Mouse (Mus musculus) left cerebral cortex, adult 18-20 months (tissue): ENCODE results near the gene Gm49318. TPM values are rescaled to one million over a fixed set of nuclear protein-coding genes. Genes with fewer than 3 reads are reported as not detected.
A peak's percentile ranks its signal among the peaks of the same experiment; 100 is the strongest.
"Not testable (repeated sequence)": the region's sequence is repeated elsewhere in the genome, so short reads cannot be mapped to it uniquely, and the experiment has no call there.

Source experiments
- DNase-seq, 2 experiments: peaks; one replicate each; pipeline ENCODE4 v3.0.0; 2021 to 2022; ENCODE audit warnings: low spot score in 2 of 2, mixed read lengths in 1 of 2
- long read RNA-seq, 2 experiments: library from polyadenylated mRNA; stranded (forward); transcript quantifications; one replicate each; pipeline ENCODE4 v2.0.0; 2021
- total RNA-seq, 2 experiments: library from RNA; stranded (reverse); gene quantifications; 2 replicates each; pipeline ENCODE4 v1.2.3; 2021

Gene Gm49318
- total RNA-seq: 1 to 10 TPM; 1.4 to 3.8 TPM
- long read RNA-seq, experiment 1, partial matches to known transcripts: 0 of 3 reads
- long read RNA-seq, experiment 1, other reads (novel, unspliced or antisense): 3 of 3 reads
- long read RNA-seq, experiment 2, partial matches to known transcripts: 0 of 1 reads
- long read RNA-seq, experiment 2, other reads (novel, unspliced or antisense): 1 of 1 reads

DNA sequence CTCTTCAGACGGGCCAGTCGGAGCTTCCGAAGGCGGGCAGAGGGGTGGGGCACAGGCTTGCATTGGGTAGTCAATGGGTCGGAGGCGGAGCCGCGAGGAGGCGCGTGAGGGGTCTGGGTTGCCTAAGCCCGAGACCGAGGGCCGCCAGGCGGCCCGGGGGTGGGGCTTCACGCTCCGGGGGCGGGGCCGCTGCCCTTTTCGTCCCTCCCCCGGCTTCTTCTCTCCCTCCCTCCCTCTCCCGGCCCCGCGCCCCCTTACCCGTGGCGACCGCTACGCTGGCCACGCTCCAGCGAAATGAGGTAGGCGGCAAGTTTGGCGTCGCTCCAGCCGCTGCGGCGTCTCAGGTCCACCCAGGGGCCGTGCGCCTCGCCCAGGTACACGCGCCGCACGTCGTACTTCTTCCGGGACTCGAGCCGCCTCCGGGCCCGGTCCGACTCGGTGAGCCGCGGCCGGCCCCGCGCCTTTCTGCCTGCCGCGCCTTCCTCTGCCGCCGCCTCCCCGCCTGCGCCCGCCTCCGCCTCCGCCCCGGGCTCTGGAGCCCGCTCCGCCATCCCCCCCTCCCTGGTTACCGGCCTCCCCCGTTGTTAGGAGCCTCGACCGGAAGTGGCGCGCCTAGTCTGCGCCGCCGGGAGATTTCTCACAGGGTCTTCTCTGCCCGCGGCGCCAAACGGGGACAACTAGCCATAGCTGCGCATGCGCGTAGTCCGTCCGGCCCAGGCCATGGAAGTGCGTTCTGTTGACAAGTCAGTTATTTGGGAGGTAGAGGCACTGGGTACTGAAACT, at the start of gene Gm49318, which contains the start of gene Zfp653:
Gene Gm49318 (minus strand): TSS at position 469 of the 783 bp plus-strand sequence.
Gene Zfp653 (minus strand): TSS at position 586 of the 783 bp plus-strand sequence.
- peak; percentile 97 for DNase-seq

DNA sequence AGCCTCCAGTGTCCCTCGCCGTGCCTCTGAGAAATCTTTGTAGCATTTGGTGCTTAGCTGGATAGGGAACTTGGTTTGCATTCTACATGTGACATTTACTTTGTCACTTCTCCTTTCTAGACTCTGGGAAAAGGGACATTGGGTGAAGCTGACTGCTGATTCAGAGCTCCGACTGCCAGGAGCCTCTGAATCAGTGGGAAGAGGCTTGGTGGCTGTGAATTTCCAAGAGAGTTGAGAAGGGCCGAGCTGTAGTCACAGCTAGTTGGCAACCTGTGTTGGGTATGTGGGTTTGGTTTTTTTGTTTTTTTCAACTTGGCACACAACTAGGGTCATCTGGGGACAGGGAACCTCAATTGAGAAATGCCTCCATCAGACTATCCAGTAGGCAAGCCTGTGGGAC, 48.5 kb upstream of the Gm49318 start:
- peak; percentile 41 to 42 for DNase-seq

DNA sequence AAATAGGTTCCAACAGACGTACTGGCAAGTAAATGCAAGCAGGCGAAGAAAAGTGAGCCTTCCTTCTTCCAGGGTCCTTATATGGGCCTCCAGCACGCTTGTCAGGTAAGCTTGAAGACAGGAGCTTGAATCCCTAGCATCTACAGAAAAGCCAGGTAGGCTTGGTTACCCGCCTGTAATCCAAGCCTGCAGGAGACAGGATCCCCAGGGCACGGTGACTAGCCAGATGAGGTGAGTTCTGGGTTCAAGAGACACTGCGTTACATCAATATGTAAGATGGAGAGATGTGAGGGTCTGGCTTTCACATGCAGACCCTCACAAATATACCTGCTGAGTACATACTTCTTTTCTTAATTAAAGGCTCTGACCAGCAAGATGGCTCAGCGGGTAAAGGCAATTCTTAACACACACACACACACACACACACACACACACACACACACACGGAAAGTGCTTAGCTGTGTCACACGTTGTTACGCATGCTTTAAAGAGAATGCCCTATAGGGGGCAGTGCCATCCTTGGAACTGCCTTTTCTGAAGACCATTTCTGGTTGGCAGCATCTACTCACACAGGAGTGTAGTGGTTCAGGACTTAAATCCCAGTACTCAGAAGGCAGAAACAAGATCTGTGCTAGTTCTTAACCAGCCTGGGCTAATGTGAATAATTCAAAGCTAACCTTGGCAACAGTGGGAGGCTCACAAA, 46.8 kb upstream of the Gm49318 start:
- peak; percentile 31 to 36 for DNase-seq

DNA sequence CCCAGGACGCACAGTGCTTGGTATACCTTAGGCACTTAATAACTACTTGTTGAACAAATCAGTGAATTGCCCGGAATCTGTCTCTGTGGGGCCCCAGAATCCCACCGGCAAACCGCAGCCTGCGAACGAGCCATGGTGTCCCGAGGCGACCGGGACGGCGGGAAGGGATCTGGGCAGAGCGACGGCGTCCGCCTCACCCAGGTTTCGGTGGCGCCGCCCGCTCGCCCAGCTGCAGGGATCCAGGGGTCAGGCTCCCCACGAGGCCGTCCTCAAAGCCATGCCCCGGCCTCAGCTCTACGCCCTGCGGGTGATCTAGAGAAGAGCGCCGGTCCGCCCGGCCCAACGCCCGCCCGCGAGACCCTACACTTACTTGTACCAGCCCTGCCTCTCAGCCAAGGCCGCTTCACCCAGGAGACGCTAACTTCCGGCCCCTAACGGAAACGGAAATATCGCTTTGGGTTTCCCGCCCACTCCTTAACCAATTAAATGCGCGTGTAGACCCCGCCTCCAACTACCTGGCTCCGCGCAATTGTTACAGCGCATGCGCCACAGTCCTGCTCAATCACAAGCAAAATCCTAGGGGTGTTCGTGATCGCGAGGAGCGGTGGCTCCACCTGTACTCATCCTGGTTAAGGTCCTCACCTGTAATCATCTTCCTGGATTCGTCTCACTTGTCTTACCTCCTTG, 45.8 kb upstream of the Gm49318 start, which contains the start of gene Elof1:
Gene Elof1 (minus strand): TSS at position 433 of the 687 bp plus-strand sequence.
- DNase-seq: peak; percentile 92 to 95

DNA sequence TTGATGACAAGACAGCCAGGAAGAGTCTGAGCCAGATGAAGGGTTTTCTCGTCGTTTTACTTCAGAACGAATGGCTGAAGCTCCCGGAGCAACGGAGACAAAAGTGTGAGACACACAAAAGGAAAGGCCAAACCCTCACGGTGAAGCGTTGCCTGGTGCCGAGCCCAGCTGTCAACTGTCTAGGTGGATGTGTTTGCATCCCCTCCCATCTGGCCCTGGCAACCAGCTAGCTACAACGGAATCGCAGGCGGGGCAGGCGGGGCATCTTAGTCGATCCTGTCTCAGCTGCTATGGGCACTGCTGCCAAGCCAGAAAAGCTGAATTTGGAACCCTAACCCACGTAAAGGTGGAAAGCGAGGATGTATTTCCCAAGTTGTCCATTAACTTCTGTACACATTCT, 45.0 kb upstream of the Gm49318 start:
- peak in 1 of 2 experiments; percentile 18 for DNase-seq

DNA sequence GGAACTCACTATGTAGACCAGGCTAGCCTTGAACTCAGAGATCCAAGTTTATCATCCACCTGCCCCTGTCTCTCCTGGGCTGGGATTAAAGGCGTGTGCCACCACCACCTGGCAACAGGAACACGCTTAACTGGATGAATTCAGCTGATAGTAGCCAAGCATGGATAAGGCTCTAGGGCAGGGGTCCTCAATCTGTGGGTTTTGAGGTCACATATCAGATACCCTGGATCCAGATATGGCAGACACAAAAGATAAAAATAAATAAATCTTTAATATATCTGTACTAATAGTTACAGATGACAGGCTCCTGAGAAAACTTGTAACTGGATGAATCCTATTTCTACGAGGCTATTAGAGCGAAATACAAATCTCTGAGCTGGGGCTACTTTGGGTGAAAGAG, 44.6 kb upstream of the Gm49318 start:
- no peak for DNase-seq

DNA sequence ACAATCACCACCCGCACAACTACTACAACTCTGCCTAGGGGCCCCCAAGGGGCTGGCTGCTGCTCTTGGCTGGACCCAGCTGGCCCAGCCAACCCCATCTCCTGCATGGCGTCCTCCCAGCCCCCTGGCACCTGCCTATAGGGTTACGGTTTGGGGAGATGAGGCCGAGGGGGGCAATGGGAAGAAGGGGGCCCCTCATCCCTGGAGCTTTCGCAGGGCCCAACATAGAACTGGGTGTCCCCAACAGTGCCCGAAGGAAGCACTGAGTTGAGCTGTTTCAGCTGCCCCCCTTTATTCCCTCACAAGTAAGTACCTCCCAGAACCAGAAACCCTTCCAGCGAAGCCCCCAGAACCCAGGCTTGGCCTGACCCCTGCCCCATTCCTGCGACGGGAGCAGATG, 37.1 kb upstream of the Gm49318 start:
- DNase-seq: no peak

DNA sequence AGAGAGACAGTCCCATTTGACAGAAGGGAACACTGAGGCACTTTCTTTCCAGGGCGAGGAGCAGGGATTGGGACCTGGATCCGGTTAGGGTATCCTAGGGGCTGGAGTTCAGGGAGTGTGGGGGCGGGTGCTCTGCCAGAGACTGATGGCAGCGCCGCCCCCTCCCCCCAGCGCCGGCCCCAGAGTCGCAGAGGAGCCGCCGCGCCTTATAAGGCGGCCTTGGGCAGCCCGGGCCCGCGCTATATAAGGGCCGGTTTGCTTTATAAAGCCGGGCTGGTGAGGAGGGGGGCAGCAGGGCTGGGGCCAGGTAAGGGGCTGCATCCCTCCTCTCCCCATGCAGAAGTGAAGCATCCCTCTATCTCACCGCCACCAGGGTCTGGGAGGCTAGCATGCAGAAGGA, 28.9 kb upstream of the Gm49318 start:
- DNase-seq: no peak

DNA sequence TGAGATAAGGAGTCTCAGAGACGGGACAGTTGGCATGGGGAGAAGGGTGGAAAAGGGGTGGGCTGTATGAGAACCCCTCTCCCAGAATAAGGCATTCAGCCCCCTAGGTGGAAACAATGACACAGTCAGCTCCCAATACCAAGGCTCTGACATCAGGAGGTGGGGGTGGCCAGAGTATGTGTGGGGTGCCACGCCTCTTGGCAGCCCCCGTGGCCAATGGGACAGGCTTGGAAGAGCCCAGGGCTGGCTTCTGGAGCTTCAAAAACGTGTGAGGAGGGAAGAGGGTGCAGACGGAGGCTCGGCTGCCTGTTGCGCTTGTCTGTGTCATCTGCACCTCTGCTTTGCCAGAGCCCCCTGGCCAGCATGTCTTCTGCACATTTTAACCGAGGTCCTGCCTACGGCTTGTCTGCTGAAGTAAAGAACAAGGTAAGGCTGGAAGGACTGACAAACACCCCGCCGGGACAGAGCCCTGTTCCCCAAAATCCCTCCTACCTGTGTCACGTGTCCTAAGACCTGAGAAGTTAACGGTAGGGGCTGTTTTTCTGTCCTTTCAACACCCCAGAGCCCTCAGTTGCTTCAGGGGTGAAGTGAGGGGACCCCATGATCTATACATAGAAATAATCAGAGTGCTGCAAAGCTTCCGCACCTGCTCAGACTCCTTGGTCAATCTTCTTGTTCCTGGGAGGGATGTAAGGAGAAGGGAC, 28.1 kb upstream of the Gm49318 start, which contains the start of gene Cnn1:
Gene Cnn1 (plus strand): TSS at position 224 of the 704 bp plus-strand sequence.
- DNase-seq: no peak

DNA sequence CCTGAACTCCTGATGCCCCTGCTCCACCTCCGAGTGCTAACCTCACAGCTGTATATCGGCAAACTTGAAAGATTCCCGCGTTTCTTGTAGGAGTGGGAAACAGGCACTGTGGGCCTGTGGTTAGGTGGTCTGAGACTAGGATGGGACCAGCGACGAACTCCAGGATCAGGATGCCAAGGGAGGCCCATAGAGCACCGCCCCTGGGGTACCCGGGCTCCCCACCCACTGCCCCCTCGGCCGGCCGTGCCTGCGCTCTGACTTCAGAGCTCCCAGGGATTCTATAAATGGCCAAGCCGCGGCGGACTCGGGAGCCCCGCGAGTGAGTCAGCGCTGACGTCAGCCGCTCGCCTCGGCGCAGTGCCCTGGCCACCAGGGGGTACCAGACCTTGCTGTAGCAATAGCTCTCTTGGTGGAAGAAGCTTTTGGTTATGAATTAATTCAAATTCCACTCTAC, 24.8 kb upstream of the Gm49318 start:
- DNase-seq: peak; percentile 83

DNA sequence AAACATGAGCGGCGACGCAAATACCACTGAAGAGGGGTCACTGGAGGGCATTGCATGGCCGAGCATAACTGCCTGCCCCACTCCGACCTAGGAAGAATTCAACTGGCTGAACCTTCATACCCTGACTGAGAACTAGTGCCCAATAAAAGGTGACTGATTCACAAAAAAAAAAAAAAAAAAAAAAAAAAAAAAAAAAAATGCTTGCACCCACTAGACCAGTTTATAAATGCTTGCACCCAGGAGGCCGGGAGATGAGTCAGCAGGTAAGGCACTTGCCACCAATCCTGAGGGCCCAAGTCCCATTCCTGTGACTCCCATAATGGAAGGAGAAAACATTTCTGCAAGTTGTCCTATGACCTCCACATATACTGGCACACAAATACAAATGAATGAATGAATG, 21.7 kb upstream of the Gm49318 start:
- no peak for DNase-seq

DNA sequence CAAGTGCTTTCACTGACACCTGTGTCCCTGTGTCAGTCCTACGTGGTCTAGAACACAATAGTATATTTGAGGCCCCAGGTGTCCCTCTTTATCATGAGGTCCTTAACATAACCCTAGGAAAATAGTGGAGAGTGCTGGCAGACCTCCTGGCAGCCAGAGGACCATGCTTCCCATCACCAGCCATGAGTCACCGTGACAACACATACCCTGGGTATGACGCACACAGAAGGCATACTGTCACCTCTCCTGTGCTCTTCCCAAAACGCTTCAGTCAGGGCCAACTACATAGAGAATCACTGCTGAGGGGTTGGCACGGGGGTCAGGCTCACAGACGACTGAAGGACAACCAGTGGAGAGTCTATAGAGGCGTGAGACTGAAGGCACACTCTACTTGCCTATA, 18.9 kb upstream of the Gm49318 start:
- DNase-seq: no peak

DNA sequence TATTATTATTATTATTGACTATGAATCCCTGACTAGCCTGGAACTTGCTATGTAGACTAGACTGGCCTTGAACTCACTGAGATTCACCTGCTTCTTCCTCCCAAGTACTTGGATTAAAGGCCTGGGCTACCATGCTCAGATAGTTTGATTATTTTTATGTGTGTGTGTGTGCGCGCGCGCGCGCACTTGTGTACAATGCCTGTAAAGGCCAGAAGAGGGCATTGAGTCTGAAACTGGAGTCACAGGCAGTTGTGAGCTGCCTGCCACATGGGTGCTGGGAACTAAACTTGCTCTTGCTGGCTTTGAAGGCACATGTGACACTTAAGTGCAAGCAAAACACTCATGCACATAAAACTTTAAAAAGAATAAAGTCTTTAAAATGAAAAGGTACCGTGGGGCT, 18.2 kb upstream of the Gm49318 start:
- no peak for DNase-seq

DNA sequence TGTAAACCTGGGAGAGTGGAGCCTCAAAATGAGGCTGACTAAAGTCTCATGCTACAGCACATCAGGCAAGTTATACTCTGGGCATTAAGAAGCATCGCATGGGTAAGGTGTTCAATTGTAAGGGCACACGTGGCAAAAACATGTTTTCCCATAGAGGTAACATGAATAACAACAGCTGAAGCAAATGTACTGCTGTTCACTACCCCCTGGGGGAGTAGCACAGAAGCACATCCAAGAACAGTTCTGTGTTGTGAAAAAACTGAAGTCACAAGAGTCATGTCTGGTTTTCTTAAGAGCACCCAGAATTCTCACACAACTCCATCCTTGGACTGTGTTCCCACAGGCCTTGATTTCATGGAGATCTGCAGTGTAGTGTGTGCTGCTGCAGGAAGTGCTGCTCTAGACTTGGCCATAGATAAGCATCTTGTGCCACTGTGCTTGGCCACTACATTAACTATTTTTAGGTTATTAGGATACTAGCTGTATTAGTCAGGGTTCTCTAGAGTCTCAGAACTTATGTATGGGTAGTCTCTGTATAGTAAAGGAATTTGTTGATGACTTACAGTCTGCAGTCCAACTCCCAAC, 16.1 kb upstream of the Gm49318 start:
- DNase-seq: no peak

DNA sequence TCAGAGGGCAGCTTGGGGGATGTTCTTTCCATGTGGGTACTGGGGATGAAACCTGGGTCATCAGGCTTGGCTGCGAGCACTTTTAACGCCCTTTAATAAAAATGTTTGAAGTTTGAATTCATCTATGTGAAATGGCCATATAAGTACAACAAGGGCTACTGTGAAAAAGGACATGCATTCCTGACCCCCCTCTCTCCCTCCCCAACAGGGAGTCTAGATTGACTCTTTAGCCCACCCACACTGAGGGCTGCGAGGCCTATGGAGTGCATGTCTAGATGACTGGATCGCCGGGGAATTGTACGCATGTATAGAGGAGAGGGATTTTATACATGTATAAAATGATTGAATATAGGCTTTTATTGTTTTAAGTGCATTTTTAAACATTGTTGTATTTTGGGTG, 15.0 kb upstream of the Gm49318 start:
- no peak for DNase-seq

DNA sequence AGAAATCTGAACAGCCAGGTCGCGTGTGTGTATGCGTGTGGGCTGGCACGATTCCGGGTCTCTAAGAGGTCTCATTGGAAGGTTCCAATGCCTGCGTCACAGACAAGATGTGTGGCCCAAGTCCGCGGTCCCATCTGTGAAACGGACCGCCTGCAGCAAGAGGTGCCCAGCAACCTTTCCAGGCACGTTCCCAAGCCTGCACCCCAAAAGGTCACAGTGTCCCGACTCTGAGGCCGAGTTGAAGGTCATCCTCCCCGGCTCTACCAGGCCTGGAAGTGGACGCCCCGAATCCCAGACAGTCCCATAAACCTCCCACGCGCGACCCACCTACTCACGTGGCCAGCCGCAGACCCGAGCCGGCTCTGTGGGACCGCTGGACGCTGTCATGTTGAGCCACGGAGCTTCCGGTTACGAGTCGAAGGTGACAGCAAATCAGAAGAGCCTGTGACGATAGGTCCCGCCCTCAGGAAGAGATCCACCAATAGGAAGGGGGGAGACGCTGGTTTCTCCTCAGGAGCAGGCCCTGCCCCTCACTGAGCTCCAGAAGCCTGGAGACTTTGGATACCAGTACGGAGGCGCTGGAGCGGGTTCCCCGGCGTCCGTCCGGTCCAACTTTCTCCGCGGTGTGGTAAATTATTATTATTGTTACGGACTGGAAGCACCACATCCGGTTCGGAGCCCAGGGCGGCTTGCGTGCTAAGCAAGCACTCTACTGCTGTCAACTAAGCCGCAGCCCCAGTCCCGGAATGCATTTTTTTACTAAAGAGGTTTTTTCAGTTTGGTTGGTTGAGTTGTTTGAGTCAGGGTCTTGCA, 14.2 kb upstream of the Gm49318 start, which contains the start of gene Ecsit:
Gene Ecsit (minus strand): TSS at position 417 of the 813 bp plus-strand sequence.
- DNase-seq: peak; percentile 93 to 95

DNA sequence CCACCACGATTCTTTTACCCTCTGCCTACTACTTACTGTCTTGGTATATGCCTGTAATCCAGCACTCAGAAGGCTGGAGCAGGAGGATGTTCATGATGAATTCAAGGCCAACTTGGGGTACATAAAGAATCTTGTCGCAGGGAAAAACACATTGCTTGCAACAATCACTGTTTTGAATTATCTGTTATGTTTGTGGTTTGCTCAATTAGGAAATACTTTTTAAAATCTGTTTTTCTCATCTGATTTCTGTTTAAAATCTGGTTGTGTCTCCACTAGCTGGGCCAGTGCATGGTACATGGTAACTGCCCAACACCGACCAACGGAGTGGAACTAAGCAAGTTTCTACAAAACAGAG, 13.6 kb upstream of the Gm49318 start:
- DNase-seq: no peak

DNA sequence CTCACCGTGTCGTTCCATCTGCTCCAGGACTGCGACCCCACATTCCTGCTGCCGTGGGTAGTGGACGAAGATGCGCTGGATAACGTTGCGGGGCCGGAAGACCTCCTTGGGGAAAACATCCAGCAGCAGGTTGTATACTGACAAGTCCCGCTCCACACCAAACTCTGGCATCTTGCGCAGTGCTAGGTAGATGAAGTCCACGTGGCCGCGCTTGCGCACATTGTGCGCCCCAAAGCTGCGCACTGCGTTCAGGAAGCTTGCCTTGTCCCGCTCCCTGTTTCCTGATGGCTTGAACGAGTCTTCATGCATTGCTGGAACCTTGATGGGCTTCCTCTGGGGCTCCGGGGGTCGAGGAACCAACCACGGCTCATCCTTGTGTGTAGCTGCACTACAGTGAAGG, 5.2 kb upstream of the Gm49318 start:
- no peak for DNase-seq

DNA sequence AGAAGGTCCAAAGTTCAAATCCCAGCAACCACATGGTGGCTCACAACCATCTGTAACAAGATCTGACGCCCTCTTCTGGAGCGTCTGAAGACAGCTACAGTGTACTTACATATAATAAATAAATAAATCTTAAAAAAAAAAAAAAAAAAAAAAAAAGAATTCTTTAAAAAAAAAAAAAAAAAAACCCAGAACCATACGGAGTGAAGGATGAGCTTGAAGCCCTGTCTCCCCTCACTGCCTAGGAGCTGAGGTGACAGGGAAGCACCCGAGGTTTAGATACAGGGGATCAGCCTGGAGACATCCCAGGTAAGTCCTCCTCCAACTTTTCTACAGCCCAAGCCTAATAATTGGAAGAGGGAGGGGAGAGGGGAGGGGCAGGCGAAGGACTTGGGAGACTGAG, 4.7 kb upstream of the Gm49318 start:
- not testable (repeated sequence) for DNase-seq
